Mouse (Mus musculus): Measurements from ENCODE around the gene Col16a1.

Col16a1 gene

GRCm38 (mm10) chr4:130130641-130131350 is 83.2 kb downstream of the Col16a1 start:
- DNase-seq (ENCODE audit: low spot score), result no peak

GRCm38 (mm10) chr4:130131448-130132105 is 83.9 kb downstream of the Col16a1 start:
- no peak for DNase-seq (ENCODE audit: low spot score)

GRCm38 (mm10) chr4:130133399-130133798 is 85.8 kb downstream of the Col16a1 start:
- no peak for DNase-seq (ENCODE audit: low spot score)

GRCm38 (mm10) chr4:130138441-130139213 is 91.0 kb downstream of the Col16a1 start:
- DNase-seq (ENCODE audit: low spot score), result no peak

- DNase-seq (ENCODE audit: low spot score), result no peak
Observed at GRCm38 (mm10) chr4:130139214-130139492, 91.5 kb downstream of the Col16a1 start, which contains the start of gene Hcrtr1. Gene Hcrtr1, minus strand, starts transcription at chr4:130139359.

GRCm38 (mm10) chr4:130140992-130141402 is 93.4 kb downstream of the Col16a1 start:
- no peak for DNase-seq (ENCODE audit: low spot score)

- no peak for DNase-seq (ENCODE audit: low spot score)
Observed at GRCm38 (mm10) chr4:130141786-130142185, 94.1 kb downstream of the Col16a1 start.

GRCm38 (mm10) chr4:130148405-130148804 is 100.8 kb downstream of the Col16a1 start:
- no peak for DNase-seq (ENCODE audit: low spot score)
